Mouse (Mus musculus) spleen, adult 12 weeks (tissue): ENCODE results near the gene Soga1.

Experiments used
- DNase-seq: peaks from one replicate; pipeline ENCODE4 v3.0.0; 2022; ENCODE audit warnings: low spot score

The Soga1 gene

GRCm38 (mm10) chr2:157078793-157079700 lies at the start of gene Soga1:
Gene Soga1 (minus strand): TSS chr2:157079254.
- DNase-seq = no peak

- no peak for DNase-seq
Observed at GRCm38 (mm10) chr2:157128072-157128471, 49.0 kb upstream of the Soga1 start.

- no peak for DNase-seq
Observed at GRCm38 (mm10) chr2:157127370-157127769, 48.3 kb upstream of the Soga1 start.

GRCm38 (mm10) chr2:157125246-157125645 lies 46.2 kb upstream of the Soga1 start:
- DNase-seq = no peak

GRCm38 (mm10) chr2:157121766-157122165 lies 42.7 kb upstream of the Soga1 start:
- no peak for DNase-seq

- DNase-seq = no peak
Observed at GRCm38 (mm10) chr2:157119075-157119474, 40.0 kb upstream of the Soga1 start.

GRCm38 (mm10) chr2:157118556-157118955 lies 39.5 kb upstream of the Soga1 start:
- no peak for DNase-seq

GRCm38 (mm10) chr2:157116964-157117363 lies 37.9 kb upstream of the Soga1 start:
- no peak for DNase-seq

GRCm38 (mm10) chr2:157108236-157108635 lies 29.2 kb upstream of the Soga1 start:
- no peak for DNase-seq

GRCm38 (mm10) chr2:157104454-157104853 lies 25.4 kb upstream of the Soga1 start:
- no peak for DNase-seq

GRCm38 (mm10) chr2:157102256-157102655 lies 23.2 kb upstream of the Soga1 start:
- DNase-seq = no peak

- DNase-seq = no peak
Observed at GRCm38 (mm10) chr2:157101650-157102049, 22.6 kb upstream of the Soga1 start.

GRCm38 (mm10) chr2:157100319-157100605 lies 21.2 kb upstream of the Soga1 start:
- DNase-seq = no peak

- DNase-seq = no peak
Observed at GRCm38 (mm10) chr2:157099532-157100318, 20.7 kb upstream of the Soga1 start.

GRCm38 (mm10) chr2:157095005-157095755 lies 16.1 kb upstream of the Soga1 start:
- no peak for DNase-seq

GRCm38 (mm10) chr2:157092024-157092423 lies 13.0 kb upstream of the Soga1 start:
- DNase-seq = no peak

- DNase-seq = no peak
Observed at GRCm38 (mm10) chr2:157087536-157088317, 8.7 kb upstream of the Soga1 start.

- DNase-seq = no peak
Observed at GRCm38 (mm10) chr2:157086796-157087195, 7.7 kb upstream of the Soga1 start, which contains the start of gene Tldc2. Gene Tldc2 (plus strand): TSS chr2:157087055.

- DNase-seq = no peak
Observed at GRCm38 (mm10) chr2:157084831-157085585, 6.0 kb upstream of the Soga1 start.

- DNase-seq = no peak
Observed at GRCm38 (mm10) chr2:157081960-157082359, 2.9 kb upstream of the Soga1 start.

- DNase-seq = no peak
Observed at GRCm38 (mm10) chr2:157081331-157081730, 2.3 kb upstream of the Soga1 start.
